Mouse (Mus musculus): Measurements from ENCODE around the gene Dnajc4. TPM values are rescaled to one million over a fixed set of nuclear protein-coding genes. Genes with fewer than 3 reads are reported as not detected.

The Dnajc4 gene
- polyA plus RNA-seq, 1 experiment from 2014 or later = 23.0 TPM

GRCm38 (mm10) chr19:6980381-6981093 lies 11.8 kb downstream of the Dnajc4 start, which contains the start of gene Fkbp2:
Gene Fkbp2, minus strand, starts transcription at chr19:6980501.
- peak within 1 kb of the TSS; percentile 85 for H3K4me2 ChIP-seq
- H3K4me3 ChIP-seq = peak within 1 kb of the TSS; percentile 66
- no peaks in the 10 kb centered on the region for H3K9me3 ChIP-seq
- peaks cover 55% of the 10 kb centered on the region for H3K36me3 ChIP-seq
- H3K4me1 ChIP-seq = peaks cover 44% of the 10 kb centered on the region
- peak within 1 kb of the TSS; percentile 91 for H3K27ac ChIP-seq
- peak within 1 kb of the TSS; percentile 80 for H3K9ac ChIP-seq
- no peaks in the 10 kb centered on the region for H3K27me3 ChIP-seq
- ATAC-seq (ENCODE audit: insufficient number of reproducible peaks, insufficient read depth, low FRiP score, low TSS enrichment, low read depth) = peak; percentile 89
- 2% methylated on average over 38 of the region's 38 CpGs for WGBS

- H3K9ac ChIP-seq = peak overlapping the region; percentile 80
- H3K9me3 ChIP-seq = no peaks in the 10 kb centered on the region
- no peaks in the 10 kb centered on the region for H3K27me3 ChIP-seq
- peak overlapping the region; percentile 85 for H3K4me2 ChIP-seq
- H3K27ac ChIP-seq = peak overlapping the region; percentile 91
- WGBS = under 1% methylated on average over 59 of the region's 59 CpGs
- peaks cover 44% of the 10 kb centered on the region for H3K4me1 ChIP-seq
- peaks cover 47% of the 10 kb centered on the region for H3K36me3 ChIP-seq
- ATAC-seq (ENCODE audit: insufficient number of reproducible peaks, insufficient read depth, low FRiP score, low TSS enrichment, low read depth) = peak; percentile 86
- peak overlapping the region; percentile 66 for H3K4me3 ChIP-seq
Observed at GRCm38 (mm10) chr19:6979486-6980380, 12.6 kb downstream of the Dnajc4 start.

DNA sequence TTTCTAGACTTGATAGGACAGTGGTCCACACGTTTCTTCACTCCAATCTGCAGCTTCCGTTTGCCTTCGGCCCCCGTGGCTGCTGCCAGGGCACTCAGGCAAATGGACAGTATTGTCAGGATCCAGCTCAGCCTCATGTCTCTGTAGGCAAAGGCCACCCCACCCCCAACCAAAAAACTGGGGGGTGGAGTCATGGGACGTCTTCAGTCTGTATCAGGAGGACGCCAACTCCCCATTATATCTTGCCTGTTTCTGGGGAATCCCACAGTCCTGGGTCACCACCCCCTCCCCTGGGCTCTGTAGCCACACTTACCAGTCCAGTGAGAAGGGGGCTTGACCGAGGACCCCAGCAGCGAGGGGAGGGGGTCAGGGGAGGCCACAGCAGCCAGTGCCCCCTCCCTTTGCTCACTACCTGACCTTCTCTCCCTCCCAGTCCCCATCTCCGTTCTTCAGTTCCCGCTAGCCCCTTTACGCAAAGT lies 13.3 kb downstream of the Dnajc4 start:
- peak overlapping the region; percentile 91 for H3K27ac ChIP-seq
- H3K27me3 ChIP-seq = no peaks in the 10 kb centered on the region
- H3K4me2 ChIP-seq = peak overlapping the region; percentile 85
- ATAC-seq (ENCODE audit: insufficient number of reproducible peaks, insufficient read depth, low FRiP score, low TSS enrichment, low read depth) = no peak
- peak overlapping the region; percentile 66 for H3K4me3 ChIP-seq
- 14% methylated on average over 11 of the region's 11 CpGs for WGBS
- H3K4me1 ChIP-seq = peaks cover 46% of the 10 kb centered on the region
- H3K9ac ChIP-seq = peak overlapping the region; percentile 63
- peaks cover 43% of the 10 kb centered on the region for H3K36me3 ChIP-seq
- H3K9me3 ChIP-seq = no peaks in the 10 kb centered on the region

- Histone ChIP-seq H3K36me3 (peaks cover 38% of the 10 kb centered on the region), H3K9ac (peak overlapping the region; percentile 63), H3K4me3 (peak overlapping the region; percentile 66), H3K9me3 (no peaks in the 10 kb centered on the region), H3K27me3 (no peaks in the 10 kb centered on the region), H3K4me1 (peaks cover 50% of the 10 kb centered on the region), H3K27ac (peak overlapping the region; percentile 91), H3K4me2 (peak overlapping the region; percentile 85)
- ATAC-seq (ENCODE audit: insufficient number of reproducible peaks, insufficient read depth, low FRiP score, low TSS enrichment, low read depth) = no peak
- WGBS = 39% methylated on average over 3 of the region's 3 CpGs
Observed at GRCm38 (mm10) chr19:6978639-6978974, 13.8 kb downstream of the Dnajc4 start.

- Histone ChIP-seq H3K9me3 (no peaks in the 10 kb centered on the region), H3K9ac (peak overlapping the region; percentile 63; the same call in 1 of the 2 replicates), H3K27ac (peak overlapping the region; percentile 41; the same call in 1 of the 2 replicates), H3K4me2 (peak overlapping the region; percentile 85), H3K27me3 (no peaks in the 10 kb centered on the region), H3K4me3 (peak overlapping the region; percentile 66; the same call in 1 of the 2 replicates), H3K36me3 (peaks cover 33% of the 10 kb centered on the region), H3K4me1 (peaks cover 50% of the 10 kb centered on the region)
- 77% methylated on average over 13 of the region's 13 CpGs for WGBS
- no peak for ATAC-seq (ENCODE audit: insufficient number of reproducible peaks, insufficient read depth, low FRiP score, low TSS enrichment, low read depth)
Observed at GRCm38 (mm10) chr19:6977759-6978638, 14.4 kb downstream of the Dnajc4 start.

DNA sequence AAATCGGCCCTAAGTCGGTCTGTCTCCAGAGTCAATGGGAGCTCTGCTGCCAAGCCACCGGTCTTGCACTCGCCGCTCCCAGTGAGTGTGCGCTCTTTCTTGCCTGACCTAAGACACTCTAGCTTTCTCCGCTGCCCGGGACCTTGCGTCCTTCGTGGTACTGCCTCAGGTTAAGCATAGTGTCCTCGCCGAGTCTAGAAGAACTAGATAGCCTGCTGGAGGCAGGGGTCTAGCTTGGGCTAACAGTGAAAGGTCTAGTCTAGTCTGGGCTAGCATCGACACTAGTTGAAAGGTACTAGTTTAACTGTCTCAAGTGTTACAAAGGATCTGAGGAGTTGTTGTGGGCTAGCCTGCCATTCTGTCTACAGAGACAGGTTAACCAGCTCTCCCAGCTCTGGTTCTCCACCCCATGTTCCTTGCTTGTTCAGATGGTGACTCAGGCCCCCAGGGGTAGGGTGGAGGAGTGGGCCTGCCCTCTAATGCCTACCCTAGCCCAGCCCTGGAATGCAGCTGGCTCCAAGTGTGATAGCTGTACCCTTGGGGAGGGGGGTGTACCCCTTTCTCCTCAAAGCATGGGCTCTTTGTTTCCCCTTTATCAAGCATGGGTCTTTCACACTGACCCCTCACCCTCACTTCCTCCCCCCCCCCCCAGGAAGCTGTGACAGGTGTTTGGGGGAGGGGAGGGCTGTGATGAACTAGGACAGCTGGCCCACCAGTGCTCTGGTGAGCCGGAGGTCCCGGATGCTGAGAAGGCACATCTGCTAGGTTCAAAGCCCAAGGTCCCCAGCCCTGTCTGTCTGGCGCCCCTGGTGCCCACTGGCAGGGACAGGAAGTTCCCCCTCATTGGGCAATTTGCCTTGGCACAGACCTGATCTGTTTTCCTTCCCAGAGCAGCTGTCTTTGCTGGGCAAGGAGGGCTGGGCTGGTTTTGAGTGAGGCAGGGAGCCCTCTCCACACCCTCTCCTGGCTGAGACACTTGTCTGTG lies 16.5 kb downstream of the Dnajc4 start, which contains the start of gene Plcb3:
Gene Plcb3 (minus strand): TSS at position 934 of the 985 bp plus-strand sequence.
- Histone ChIP-seq H3K4me3 (peak within 1 kb of the TSS; percentile 72), H3K4me2 (peak within 1 kb of the TSS; percentile 90), H3K4me1 (peaks cover 65% of the 10 kb centered on the region), H3K27me3 (no peaks in the 10 kb centered on the region), H3K27ac (peak within 1 kb of the TSS; percentile 89), H3K9me3 (no peaks in the 10 kb centered on the region), H3K36me3 (peaks cover 23% of the 10 kb centered on the region), H3K9ac (peak within 1 kb of the TSS; percentile 83)
- no peak for ATAC-seq (ENCODE audit: insufficient number of reproducible peaks, insufficient read depth, low FRiP score, low TSS enrichment, low read depth)
- under 1% methylated on average over 16 of the region's 16 CpGs for WGBS

GRCm38 (mm10) chr19:6974211-6975205 lies 17.9 kb downstream of the Dnajc4 start, which contains the start of gene Ppp1r14b:
Gene Ppp1r14b, plus strand, starts transcription at chr19:6974968.
- H3K27me3 ChIP-seq = no peaks in the 10 kb centered on the region
- WGBS = under 1% methylated on average over 82 of the region's 84 CpGs
- peak within 1 kb of the TSS; percentile 89 for H3K27ac ChIP-seq
- ATAC-seq (ENCODE audit: insufficient number of reproducible peaks, insufficient read depth, low FRiP score, low TSS enrichment, low read depth) = peak; percentile 63
- H3K4me2 ChIP-seq = peak within 1 kb of the TSS; percentile 90
- H3K9ac ChIP-seq = peak within 1 kb of the TSS; percentile 83
- peaks cover 23% of the 10 kb centered on the region for H3K36me3 ChIP-seq
- peak within 1 kb of the TSS; percentile 72 for H3K4me3 ChIP-seq
- H3K4me1 ChIP-seq = peaks cover 73% of the 10 kb centered on the region
- H3K9me3 ChIP-seq = no peaks in the 10 kb centered on the region

GRCm38 (mm10) chr19:6973581-6974190 lies 18.7 kb downstream of the Dnajc4 start:
- WGBS = 37% methylated on average over 12 of the region's 12 CpGs
- Histone ChIP-seq H3K27ac (peak overlapping the region; percentile 60), H3K4me3 (peak overlapping the region; percentile 72), H3K36me3 (peaks cover 21% of the 10 kb centered on the region), H3K4me2 (peak overlapping the region; percentile 90), H3K9me3 (no peaks in the 10 kb centered on the region), H3K9ac (peak overlapping the region; percentile 83), H3K4me1 (peaks cover 72% of the 10 kb centered on the region), H3K27me3 (no peaks in the 10 kb centered on the region)
- no peak for ATAC-seq (ENCODE audit: insufficient number of reproducible peaks, insufficient read depth, low FRiP score, low TSS enrichment, low read depth)
